Mouse (Mus musculus): ENCODE measurements around the gene Mrpl58. TPM values are rescaled to one million over a fixed set of nuclear protein-coding genes. Genes with fewer than 3 reads are reported as not detected.

Gene Mrpl58
- polyA plus RNA-seq, 1 experiment: 186 TPM

GRCm38 (mm10) chr11:115400126-115400525 lies 3.4 kb upstream of the Mrpl58 start:
- TF ChIP-seq FOSL1 (IDR thresholded peaks at IDR 0.05; ENCODE audit: insufficient read depth, low read length, poor library complexity, severe bottlenecking) (no peak), MAX (IDR thresholded peaks at IDR 0.05) (no peak), USF1 (IDR thresholded peaks at IDR 0.05; ENCODE audit: low read depth) (no peak), CTCF (IDR thresholded peaks at IDR 0.05; ENCODE audit: control insufficient read depth, insufficient read depth, insufficient read length) (no peak), MYOD1 (IDR thresholded peaks at IDR 0.05; ENCODE audit: control insufficient read depth, insufficient read length, low read depth) (no peak), MYOG (IDR thresholded peaks at IDR 0.05; ENCODE audit: control insufficient read depth, extremely low read depth, insufficient read length) (no peak), CEBPB (IDR thresholded peaks at IDR 0.05; ENCODE audit: low read depth) (no peak)
- Histone ChIP-seq H3K36me3 (ENCODE audit: control insufficient read depth, insufficient read depth) (peaks cover 3% of the 10 kb centered on the region), H3K79me3 (ENCODE audit: low read depth) (peaks cover 7% of the 10 kb centered on the region), H3K27me3 (ENCODE audit: control insufficient read depth, insufficient read depth, insufficient read length) (no peaks in the 10 kb centered on the region), H3ac (ENCODE audit: control insufficient read depth, insufficient read length, low read depth) (no peak overlapping the region), H3K79me2 (ENCODE audit: control insufficient read depth, insufficient read depth) (peaks cover 14% of the 10 kb centered on the region), H3K4me3 (ENCODE audit: insufficient read depth, poor library complexity, severe bottlenecking) (no peak overlapping the region)

- Histone ChIP-seq H3K36me3 (ENCODE audit: control insufficient read depth, insufficient read depth) (no peaks in the 10 kb centered on the region), H3K4me3 (ENCODE audit: insufficient read depth, poor library complexity, severe bottlenecking) (no peak overlapping the region), H3K79me2 (ENCODE audit: control insufficient read depth, insufficient read depth) (peaks cover 21% of the 10 kb centered on the region), H3K27me3 (ENCODE audit: control insufficient read depth, insufficient read depth, insufficient read length) (no peaks in the 10 kb centered on the region), H3K79me3 (ENCODE audit: low read depth) (peaks cover 10% of the 10 kb centered on the region), H3ac (ENCODE audit: control insufficient read depth, insufficient read length, low read depth) (no peak overlapping the region)
- no peak for TF ChIP-seq USF1 (IDR thresholded peaks at IDR 0.05; ENCODE audit: low read depth)
- no peak for TF ChIP-seq FOSL1 (IDR thresholded peaks at IDR 0.05; ENCODE audit: insufficient read depth, low read length, poor library complexity, severe bottlenecking)
- TF ChIP-seq MAX (IDR thresholded peaks at IDR 0.05): no peak
- no peak for TF ChIP-seq MYOG (IDR thresholded peaks at IDR 0.05; ENCODE audit: control insufficient read depth, extremely low read depth, insufficient read length)
- TF ChIP-seq CTCF (IDR thresholded peaks at IDR 0.05; ENCODE audit: control insufficient read depth, insufficient read depth, insufficient read length): no peak
- no peak for TF ChIP-seq MYOD1 (IDR thresholded peaks at IDR 0.05; ENCODE audit: control insufficient read depth, insufficient read length, low read depth)
- no peak for TF ChIP-seq CEBPB (IDR thresholded peaks at IDR 0.05; ENCODE audit: low read depth)
Measured at GRCm38 (mm10) chr11:115400630-115401391, 2.7 kb upstream of the Mrpl58 start.

- H3K36me3 ChIP-seq (ENCODE audit: control insufficient read depth, insufficient read depth): peaks cover 23% of the 10 kb centered on the region
- H3K79me2 ChIP-seq (ENCODE audit: control insufficient read depth, insufficient read depth): peaks cover 25% of the 10 kb centered on the region
- no peak for TF ChIP-seq USF1 (IDR thresholded peaks at IDR 0.05; ENCODE audit: low read depth)
- no peak for TF ChIP-seq MYOG (IDR thresholded peaks at IDR 0.05; ENCODE audit: control insufficient read depth, extremely low read depth, insufficient read length)
- no peak for TF ChIP-seq MYOD1 (IDR thresholded peaks at IDR 0.05; ENCODE audit: control insufficient read depth, insufficient read length, low read depth)
- no peak for TF ChIP-seq CTCF (IDR thresholded peaks at IDR 0.05; ENCODE audit: control insufficient read depth, insufficient read depth, insufficient read length)
- TF ChIP-seq MAX (IDR thresholded peaks at IDR 0.05): no peak
- no peak for TF ChIP-seq CEBPB (IDR thresholded peaks at IDR 0.05; ENCODE audit: low read depth)
- no peak overlapping the region for H3K4me3 ChIP-seq (ENCODE audit: insufficient read depth, poor library complexity, severe bottlenecking)
- H3K79me3 ChIP-seq (ENCODE audit: low read depth): peaks cover 14% of the 10 kb centered on the region
- no peaks in the 10 kb centered on the region for H3K27me3 ChIP-seq (ENCODE audit: control insufficient read depth, insufficient read depth, insufficient read length)
- no peak overlapping the region for H3ac ChIP-seq (ENCODE audit: control insufficient read depth, insufficient read length, low read depth)
Measured at GRCm38 (mm10) chr11:115405723-115406122, 2.2 kb downstream of the Mrpl58 start.

GRCm38 (mm10) chr11:115406858-115407401 lies 3.4 kb downstream of the Mrpl58 start:
- H3K4me3 ChIP-seq (ENCODE audit: insufficient read depth, poor library complexity, severe bottlenecking): no peak overlapping the region
- no peak overlapping the region for H3ac ChIP-seq (ENCODE audit: control insufficient read depth, insufficient read length, low read depth)
- H3K36me3 ChIP-seq (ENCODE audit: control insufficient read depth, insufficient read depth): peaks cover 33% of the 10 kb centered on the region
- peaks cover 25% of the 10 kb centered on the region for H3K79me2 ChIP-seq (ENCODE audit: control insufficient read depth, insufficient read depth)
- TF ChIP-seq MYOG (IDR thresholded peaks at IDR 0.05; ENCODE audit: control insufficient read depth, extremely low read depth, insufficient read length): no peak
- TF ChIP-seq MAX (IDR thresholded peaks at IDR 0.05): no peak
- no peak for TF ChIP-seq CEBPB (IDR thresholded peaks at IDR 0.05; ENCODE audit: low read depth)
- TF ChIP-seq USF1 (IDR thresholded peaks at IDR 0.05; ENCODE audit: low read depth): no peak
- no peak for TF ChIP-seq MYOD1 (IDR thresholded peaks at IDR 0.05; ENCODE audit: control insufficient read depth, insufficient read length, low read depth)
- TF ChIP-seq FOSL1 (IDR thresholded peaks at IDR 0.05; ENCODE audit: insufficient read depth, low read length, poor library complexity, severe bottlenecking): no peak
- no peak for TF ChIP-seq CTCF (IDR thresholded peaks at IDR 0.05; ENCODE audit: control insufficient read depth, insufficient read depth, insufficient read length)
- no peaks in the 10 kb centered on the region for H3K27me3 ChIP-seq (ENCODE audit: control insufficient read depth, insufficient read depth, insufficient read length)
- H3K79me3 ChIP-seq (ENCODE audit: low read depth): peaks cover 14% of the 10 kb centered on the region

GRCm38 (mm10) chr11:115408266-115408920 lies 4.8 kb downstream of the Mrpl58 start:
- Histone ChIP-seq H3K4me3 (ENCODE audit: insufficient read depth, poor library complexity, severe bottlenecking) (no peak overlapping the region), H3K79me3 (ENCODE audit: low read depth) (peaks cover 14% of the 10 kb centered on the region), H3K27me3 (ENCODE audit: control insufficient read depth, insufficient read depth, insufficient read length) (no peaks in the 10 kb centered on the region), H3K79me2 (ENCODE audit: control insufficient read depth, insufficient read depth) (peaks cover 25% of the 10 kb centered on the region), H3ac (ENCODE audit: control insufficient read depth, insufficient read length, low read depth) (no peak overlapping the region), H3K36me3 (ENCODE audit: control insufficient read depth, insufficient read depth) (peaks cover 33% of the 10 kb centered on the region)
- TF ChIP-seq CTCF (IDR thresholded peaks at IDR 0.05; ENCODE audit: control insufficient read depth, insufficient read depth, insufficient read length) (no peak), USF1 (IDR thresholded peaks at IDR 0.05; ENCODE audit: low read depth) (no peak), MAX (IDR thresholded peaks at IDR 0.05) (no peak), CEBPB (IDR thresholded peaks at IDR 0.05; ENCODE audit: low read depth) (no peak), FOSL1 (IDR thresholded peaks at IDR 0.05; ENCODE audit: insufficient read depth, low read length, poor library complexity, severe bottlenecking) (no peak), MYOG (IDR thresholded peaks at IDR 0.05; ENCODE audit: control insufficient read depth, extremely low read depth, insufficient read length) (no peak), MYOD1 (IDR thresholded peaks at IDR 0.05; ENCODE audit: control insufficient read depth, insufficient read length, low read depth) (no peak)
